Mouse (Mus musculus): ENCODE measurements at regions not wholly inside any gene's neighbourhood (a gene's known extent, or its start where the extent isn't known, plus 50 kb on each side); places are given as distances from the start of the nearest gene placed in this dataset.

DNA sequence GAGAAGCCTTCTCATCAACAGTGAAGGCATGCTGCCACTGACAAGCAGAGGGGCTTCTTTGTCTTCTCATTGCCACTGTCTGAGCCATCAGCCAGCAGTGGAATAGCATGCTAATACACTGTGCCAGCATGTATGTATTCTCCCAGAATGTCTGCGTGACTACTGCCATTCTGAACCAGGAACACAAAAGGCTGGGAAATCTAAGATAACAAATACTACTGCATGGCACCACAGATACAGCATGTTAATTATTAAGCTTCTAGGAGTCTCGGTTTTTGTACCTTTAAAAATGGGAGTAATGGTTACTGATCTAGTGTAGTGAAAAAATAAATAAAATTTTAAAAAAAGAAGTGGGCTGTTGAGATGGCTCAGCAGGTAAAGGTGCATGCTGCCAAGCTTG is 425.9 kb upstream of the Kif2a start:
- Histone ChIP-seq H3K36me3 (no peaks in the 10 kb centered on the region), H3K4me2 (replicated peaks) (no peak overlapping the region), H3K9ac (replicated peaks) (no peak overlapping the region), H3K27ac (replicated peaks) (no peak overlapping the region), H3K27me3 (no peaks in the 10 kb centered on the region), H3K9me3 (no peaks in the 10 kb centered on the region), H3K4me3 (no peak overlapping the region), H3K4me1 (peaks cover 8% of the 10 kb centered on the region; the same call in 1 of the 2 replicates)
- 62% methylated on average over 2 of the region's 2 CpGs for WGBS
- ATAC-seq (replicated peaks): no peak

DNA sequence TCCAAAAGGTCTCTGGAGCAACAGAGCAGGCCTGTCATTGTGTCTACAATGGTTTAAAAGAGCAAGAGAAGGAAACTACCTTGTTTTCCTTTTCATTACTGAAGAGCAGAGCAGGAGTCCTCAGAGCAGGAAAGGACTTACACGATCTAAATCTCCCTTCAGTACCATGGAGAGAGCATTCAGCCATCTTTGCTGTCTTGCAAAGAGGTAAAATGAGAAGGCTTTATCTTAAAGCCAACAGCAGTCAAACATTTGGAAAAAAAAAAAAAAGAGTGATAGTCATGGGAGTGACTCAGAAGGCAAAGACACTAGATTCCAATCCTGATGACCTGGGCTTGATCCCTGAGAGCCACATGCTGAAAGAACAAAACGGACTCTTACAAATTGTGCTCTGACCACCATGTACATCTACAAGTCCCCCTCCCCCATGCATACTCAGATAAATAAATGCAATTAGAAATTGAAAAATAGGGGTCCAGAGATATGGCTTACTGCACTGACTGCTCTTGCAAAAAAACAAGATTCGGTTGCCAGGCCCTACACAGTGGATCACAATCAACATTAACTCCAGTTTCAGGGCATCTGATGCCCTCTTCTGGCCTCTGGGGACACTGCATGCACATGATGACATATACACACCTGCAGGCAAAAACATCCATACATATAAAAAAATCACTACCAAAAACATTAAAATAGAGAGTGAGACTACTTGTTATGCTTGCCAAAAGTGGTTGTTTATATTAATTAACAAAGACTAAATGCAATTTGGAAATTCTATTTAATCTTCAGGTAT is 397.6 kb upstream of the Kif2a start:
- no peak overlapping the region for H3K27ac ChIP-seq (replicated peaks)
- no peaks in the 10 kb centered on the region for H3K36me3 ChIP-seq
- no peak overlapping the region for H3K9ac ChIP-seq (replicated peaks)
- no peaks in the 10 kb centered on the region for H3K4me1 ChIP-seq
- no peaks in the 10 kb centered on the region for H3K9me3 ChIP-seq
- no peak overlapping the region for H3K4me2 ChIP-seq (replicated peaks)
- H3K4me3 ChIP-seq: no peak overlapping the region
- no peak for ATAC-seq (replicated peaks)
- H3K27me3 ChIP-seq: no peaks in the 10 kb centered on the region
- WGBS: 88% methylated on average over 3 of the region's 3 CpGs

DNA sequence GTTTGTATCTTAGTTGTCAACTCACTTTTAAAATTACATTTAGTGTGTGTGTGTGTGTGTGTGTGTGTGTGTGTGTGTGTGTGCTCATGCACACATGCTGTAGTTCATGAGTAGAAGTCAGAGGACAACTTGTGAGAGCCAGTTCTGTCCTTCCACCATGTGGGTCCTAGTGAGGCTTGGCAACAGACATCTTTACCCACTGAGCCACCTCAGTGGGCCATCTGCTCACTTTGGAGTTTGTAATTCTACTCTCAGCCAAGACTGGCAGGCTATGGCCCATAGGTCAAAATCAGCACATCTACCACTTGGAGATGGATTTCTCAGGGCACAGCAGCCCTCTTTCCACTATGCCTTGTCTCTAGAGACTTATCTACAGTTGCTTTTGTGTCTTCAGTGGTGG is 388.3 kb upstream of the Kif2a start:
- no peak for ATAC-seq (replicated peaks)
- no peak overlapping the region for H3K27ac ChIP-seq (replicated peaks)
- peaks cover 18% of the 10 kb centered on the region for H3K4me1 ChIP-seq
- H3K9ac ChIP-seq (replicated peaks): no peak overlapping the region
- no peaks in the 10 kb centered on the region for H3K9me3 ChIP-seq
- no peak overlapping the region for H3K4me2 ChIP-seq (replicated peaks)
- no peaks in the 10 kb centered on the region for H3K27me3 ChIP-seq
- H3K36me3 ChIP-seq: no peaks in the 10 kb centered on the region
- H3K4me3 ChIP-seq: no peak overlapping the region

DNA sequence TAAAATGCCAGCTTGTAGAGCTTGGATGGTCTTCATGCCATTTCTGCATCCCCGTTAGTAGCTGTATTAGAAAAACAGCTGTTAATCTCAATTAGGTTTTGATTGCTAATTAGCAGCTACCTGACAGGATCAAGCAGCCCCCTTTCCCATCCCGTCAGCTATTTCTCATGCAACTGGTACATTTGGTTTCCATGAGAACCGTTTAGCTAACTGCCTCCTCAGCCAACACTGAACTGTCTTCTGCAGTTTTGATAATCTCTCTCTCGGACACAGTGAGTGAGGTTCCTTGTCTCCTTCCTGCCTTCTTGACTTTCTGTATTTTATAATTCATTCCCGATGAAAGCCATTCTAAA is 385.7 kb upstream of the Kif2a start:
- no peaks in the 10 kb centered on the region for H3K27me3 ChIP-seq
- peak overlapping the region; percentile 16; the same call in 1 of the 2 replicates for H3K4me2 ChIP-seq (replicated peaks)
- peak; percentile 65 for ATAC-seq (replicated peaks)
- WGBS: 13% methylated on average over 5 of the region's 5 CpGs
- H3K27ac ChIP-seq (replicated peaks): peak overlapping the region; percentile 69
- H3K4me1 ChIP-seq: peaks cover 18% of the 10 kb centered on the region
- H3K9me3 ChIP-seq: no peaks in the 10 kb centered on the region
- no peaks in the 10 kb centered on the region for H3K36me3 ChIP-seq
- no peak overlapping the region for H3K9ac ChIP-seq (replicated peaks)
- no peak overlapping the region for H3K4me3 ChIP-seq

DNA sequence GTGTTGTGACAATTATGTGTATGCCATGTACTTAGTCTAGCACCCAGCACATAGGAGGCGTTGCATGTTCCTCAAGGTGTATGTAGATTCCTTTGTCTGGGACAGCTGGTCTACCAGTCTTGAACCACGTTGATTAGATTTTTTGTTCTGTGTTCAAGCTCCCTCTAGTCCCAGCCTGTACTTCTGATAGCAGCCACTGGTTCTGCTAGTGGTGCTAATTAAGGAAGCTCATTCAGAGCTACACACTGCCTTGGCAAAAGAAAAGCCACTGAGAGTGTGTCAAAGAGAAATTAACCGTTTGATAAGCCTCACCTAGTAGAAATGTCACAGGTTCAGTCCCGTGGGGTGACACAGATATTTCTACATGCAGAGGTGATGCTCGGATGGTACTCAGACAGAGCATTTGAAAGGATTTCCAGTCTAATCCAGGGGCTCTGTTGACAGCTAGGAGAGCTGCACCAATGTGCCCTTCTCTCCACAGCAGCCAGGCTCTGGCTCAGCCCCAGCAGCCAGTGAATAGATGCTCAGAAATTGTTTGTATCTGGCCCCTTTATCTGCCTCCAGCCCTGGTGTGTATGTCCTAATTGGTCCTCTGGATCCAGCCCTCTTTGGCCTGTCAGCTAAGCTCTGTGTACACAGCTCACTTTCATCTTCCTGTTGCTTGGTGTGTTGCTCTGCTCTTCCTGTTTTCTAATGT is 385.2 kb upstream of the Kif2a start:
- H3K4me3 ChIP-seq: no peak overlapping the region
- peaks cover 18% of the 10 kb centered on the region for H3K4me1 ChIP-seq
- no peaks in the 10 kb centered on the region for H3K27me3 ChIP-seq
- peak overlapping the region; percentile 16; the same call in 1 of the 2 replicates for H3K4me2 ChIP-seq (replicated peaks)
- H3K9ac ChIP-seq (replicated peaks): no peak overlapping the region
- WGBS: 9% methylated on average over 5 of the region's 5 CpGs
- peak; percentile 96 for ATAC-seq (replicated peaks)
- peak overlapping the region; percentile 69 for H3K27ac ChIP-seq (replicated peaks)
- H3K36me3 ChIP-seq: no peaks in the 10 kb centered on the region
- H3K9me3 ChIP-seq: no peaks in the 10 kb centered on the region

DNA sequence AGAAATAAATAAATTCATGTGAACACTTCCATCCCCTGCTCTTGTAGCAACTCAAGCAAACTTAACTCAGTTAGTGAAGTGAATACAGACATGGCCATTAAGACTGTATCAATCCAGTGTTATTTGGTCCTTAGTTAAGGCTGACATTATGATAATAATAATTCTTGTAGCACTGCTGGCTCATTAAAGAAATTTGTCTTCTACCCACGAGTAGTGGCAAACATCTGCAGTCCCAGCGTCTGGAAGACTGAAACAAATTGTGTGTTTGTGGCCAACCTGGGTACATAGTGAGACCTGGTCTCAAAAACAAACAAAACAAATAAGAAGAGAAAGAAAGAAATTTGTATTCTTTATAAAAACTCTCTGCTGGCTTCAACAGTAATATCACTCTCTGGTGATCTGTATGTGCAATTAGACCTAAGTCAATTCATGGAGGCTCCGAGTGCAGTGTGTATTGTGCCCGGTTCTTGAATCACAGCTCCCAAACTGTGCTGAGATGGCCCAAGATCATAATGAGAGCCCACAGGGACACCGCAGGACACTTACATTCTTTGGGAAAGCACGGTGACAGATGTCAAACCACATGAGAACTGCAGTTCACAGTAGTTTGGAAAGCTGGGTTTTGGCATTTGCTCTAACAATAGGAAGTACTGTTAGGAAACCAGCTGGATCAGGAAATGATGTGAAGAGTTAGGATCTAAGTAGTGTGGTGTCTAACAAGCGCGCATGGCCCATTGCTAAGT is 376.9 kb upstream of the Kif2a start:
- Histone ChIP-seq H3K4me1 (no peaks in the 10 kb centered on the region), H3K27ac (replicated peaks) (no peak overlapping the region), H3K36me3 (no peaks in the 10 kb centered on the region), H3K9ac (replicated peaks) (no peak overlapping the region), H3K4me3 (no peak overlapping the region), H3K27me3 (no peaks in the 10 kb centered on the region), H3K4me2 (replicated peaks) (no peak overlapping the region), H3K9me3 (no peaks in the 10 kb centered on the region)
- WGBS: 58% methylated on average over 8 of the region's 8 CpGs
- ATAC-seq (replicated peaks): no peak

DNA sequence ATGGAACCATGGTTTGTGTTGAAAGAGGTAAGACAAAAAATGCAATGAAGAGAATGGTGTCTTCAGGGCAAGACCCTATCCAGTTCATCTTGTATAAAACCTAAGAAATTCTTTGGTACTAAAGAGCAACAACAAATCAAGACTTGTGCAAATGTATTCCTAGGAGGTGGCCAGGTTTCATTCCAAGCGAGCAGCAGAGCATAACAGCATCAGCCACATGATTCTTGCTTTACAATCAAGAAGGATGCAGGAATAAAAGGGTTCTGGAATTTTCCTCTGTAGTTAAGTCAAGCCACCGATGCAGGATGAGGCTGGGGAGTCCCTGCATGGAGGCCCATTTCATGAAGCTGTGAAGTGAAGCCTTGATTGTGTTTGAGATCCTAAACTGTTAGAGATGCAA is 374.1 kb upstream of the Kif2a start:
- no peak overlapping the region for H3K9ac ChIP-seq (replicated peaks)
- WGBS: 87% methylated on average over 2 of the region's 2 CpGs
- no peak overlapping the region for H3K27ac ChIP-seq (replicated peaks)
- ATAC-seq (replicated peaks): no peak
- no peaks in the 10 kb centered on the region for H3K27me3 ChIP-seq
- no peak overlapping the region for H3K4me3 ChIP-seq
- H3K4me1 ChIP-seq: no peaks in the 10 kb centered on the region
- no peaks in the 10 kb centered on the region for H3K9me3 ChIP-seq
- H3K4me2 ChIP-seq (replicated peaks): no peak overlapping the region
- H3K36me3 ChIP-seq: no peaks in the 10 kb centered on the region

DNA sequence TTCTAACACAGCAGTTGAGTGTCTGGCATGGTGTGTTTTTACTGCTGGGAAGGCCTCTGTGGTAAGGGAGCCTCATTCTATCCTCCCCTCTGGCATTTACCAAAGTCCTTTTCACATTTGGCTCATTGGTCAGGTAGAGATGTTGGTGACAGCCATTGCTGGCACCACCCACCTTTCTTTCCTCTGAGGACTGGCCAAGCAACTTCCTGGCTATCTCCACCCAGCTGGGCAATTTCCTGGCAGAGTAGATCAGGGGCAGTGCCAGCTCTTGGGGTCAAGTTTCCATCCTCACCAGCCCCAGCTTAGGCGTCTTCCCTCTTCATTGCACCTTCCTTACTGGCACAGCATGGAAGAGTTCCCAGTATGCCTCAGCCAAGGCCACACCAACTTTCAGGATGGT is 372.5 kb upstream of the Kif2a start:
- H3K9ac ChIP-seq (replicated peaks): no peak overlapping the region
- H3K27ac ChIP-seq (replicated peaks): no peak overlapping the region
- no peaks in the 10 kb centered on the region for H3K9me3 ChIP-seq
- H3K4me1 ChIP-seq: no peaks in the 10 kb centered on the region
- H3K27me3 ChIP-seq: no peaks in the 10 kb centered on the region
- no peak overlapping the region for H3K4me3 ChIP-seq
- 90% methylated on average over 1 of the region's 1 CpGs for WGBS
- no peaks in the 10 kb centered on the region for H3K36me3 ChIP-seq
- ATAC-seq (replicated peaks): no peak
- H3K4me2 ChIP-seq (replicated peaks): no peak overlapping the region

DNA sequence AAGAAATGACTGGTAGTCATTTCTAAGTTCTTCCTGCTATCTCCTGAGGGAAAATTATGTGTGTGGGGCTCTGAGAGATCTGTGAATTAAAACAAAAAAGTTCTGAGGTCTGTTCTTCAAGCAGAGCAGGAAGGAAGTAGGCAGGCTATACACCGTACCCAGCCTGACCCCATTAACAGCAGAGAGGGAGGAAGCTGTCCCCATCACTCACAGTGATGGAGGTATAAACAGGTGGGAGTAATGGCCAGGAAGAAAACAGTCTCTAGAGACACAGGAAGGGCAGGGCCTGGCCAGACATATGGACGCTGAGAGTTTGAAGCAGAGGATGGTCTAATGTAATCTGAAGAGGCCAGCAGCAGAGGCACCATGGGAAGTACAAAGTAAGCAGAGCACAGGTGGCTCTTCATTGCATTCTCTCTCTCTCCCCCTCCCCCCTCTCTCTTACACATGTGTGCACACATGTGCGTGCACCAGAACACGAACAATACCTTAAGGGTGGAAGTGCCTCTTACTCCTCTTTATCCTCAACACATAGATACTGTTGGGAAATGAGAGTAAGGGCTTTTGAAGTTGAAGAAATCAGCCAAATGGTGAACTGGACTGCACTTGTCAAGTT is 367.7 kb upstream of the Kif2a start:
- H3K9ac ChIP-seq (replicated peaks): no peak overlapping the region
- H3K27ac ChIP-seq (replicated peaks): no peak overlapping the region
- H3K4me3 ChIP-seq: no peak overlapping the region
- 94% methylated on average over 4 of the region's 4 CpGs for WGBS
- H3K27me3 ChIP-seq: no peaks in the 10 kb centered on the region
- no peaks in the 10 kb centered on the region for H3K4me1 ChIP-seq
- H3K9me3 ChIP-seq: no peaks in the 10 kb centered on the region
- no peak overlapping the region for H3K4me2 ChIP-seq (replicated peaks)
- no peak for ATAC-seq (replicated peaks)
- no peaks in the 10 kb centered on the region for H3K36me3 ChIP-seq

DNA sequence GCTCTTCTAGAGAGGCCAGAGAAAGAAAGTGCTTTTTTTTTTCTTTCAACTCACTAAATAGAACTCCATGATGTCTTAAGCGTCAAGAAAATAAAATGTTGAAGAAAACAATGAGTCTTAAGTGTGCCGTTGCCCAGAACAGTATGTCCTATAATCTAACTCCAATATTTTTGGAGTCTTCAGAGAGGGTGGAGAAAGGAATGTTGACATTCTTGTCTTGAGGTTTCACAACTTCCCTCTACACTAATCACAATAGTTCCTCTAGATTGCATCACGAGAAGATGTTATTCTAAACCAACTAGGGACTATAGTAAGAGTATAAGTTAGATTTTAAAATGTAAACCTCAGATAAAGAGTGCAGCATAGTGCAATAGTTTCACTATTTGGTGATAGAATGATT is 367.1 kb upstream of the Kif2a start:
- no peaks in the 10 kb centered on the region for H3K9me3 ChIP-seq
- H3K9ac ChIP-seq (replicated peaks): no peak overlapping the region
- H3K4me2 ChIP-seq (replicated peaks): no peak overlapping the region
- H3K27me3 ChIP-seq: no peaks in the 10 kb centered on the region
- ATAC-seq (replicated peaks): no peak
- H3K4me3 ChIP-seq: no peak overlapping the region
- no peak overlapping the region for H3K27ac ChIP-seq (replicated peaks)
- 91% methylated on average over 3 of the region's 3 CpGs for WGBS
- no peaks in the 10 kb centered on the region for H3K36me3 ChIP-seq
- no peaks in the 10 kb centered on the region for H3K4me1 ChIP-seq

DNA sequence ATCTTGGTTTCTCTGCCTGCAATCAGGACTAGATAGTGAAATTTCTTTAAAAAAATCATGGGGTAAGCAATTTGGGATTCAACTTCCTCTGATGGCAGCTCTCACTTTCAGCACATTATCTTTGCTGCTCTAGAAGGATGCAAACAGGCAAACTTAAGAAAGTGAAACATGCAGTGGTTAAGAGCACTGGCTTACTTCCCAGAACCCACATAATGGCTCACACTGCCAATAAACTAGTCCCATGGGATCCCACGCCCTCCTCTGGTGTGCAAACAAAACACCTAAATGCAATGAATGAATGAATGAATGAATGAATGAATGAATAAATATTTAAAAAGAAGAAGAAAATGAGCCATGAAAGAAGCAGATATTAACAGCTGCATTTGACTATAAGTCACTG is 356.1 kb upstream of the Kif2a start:
- H3K4me1 ChIP-seq: no peaks in the 10 kb centered on the region
- H3K9me3 ChIP-seq: no peaks in the 10 kb centered on the region
- H3K4me2 ChIP-seq (replicated peaks): no peak overlapping the region
- H3K4me3 ChIP-seq: no peak overlapping the region
- no peak for ATAC-seq (replicated peaks)
- H3K27me3 ChIP-seq: no peaks in the 10 kb centered on the region
- H3K9ac ChIP-seq (replicated peaks): no peak overlapping the region
- 69% methylated on average over 1 of the region's 1 CpGs for WGBS
- H3K27ac ChIP-seq (replicated peaks): no peak overlapping the region
- no peaks in the 10 kb centered on the region for H3K36me3 ChIP-seq

DNA sequence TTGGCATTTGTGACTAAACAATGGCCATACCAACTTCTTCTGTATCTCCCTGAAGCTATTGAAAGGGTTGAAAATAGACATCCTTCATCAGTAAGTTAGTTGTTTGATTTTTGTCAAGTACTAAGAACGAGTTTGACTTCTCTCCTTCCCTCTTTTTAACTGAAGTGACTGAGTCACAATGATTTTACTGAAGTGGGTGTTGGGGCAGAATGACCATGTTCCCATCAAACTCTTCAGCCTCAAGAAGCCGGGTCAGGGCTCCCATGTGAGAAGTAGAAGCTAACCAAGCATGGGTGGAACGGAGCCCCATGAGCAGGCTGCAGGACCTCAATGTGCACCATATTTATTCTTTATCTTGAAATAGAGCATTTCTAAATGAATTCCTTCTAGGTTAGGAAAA is 350.7 kb upstream of the Kif2a start:
- Histone ChIP-seq H3K27ac (replicated peaks) (no peak overlapping the region), H3K9me3 (no peaks in the 10 kb centered on the region), H3K27me3 (no peaks in the 10 kb centered on the region), H3K4me3 (no peak overlapping the region), H3K4me2 (replicated peaks) (no peak overlapping the region), H3K4me1 (no peaks in the 10 kb centered on the region), H3K36me3 (no peaks in the 10 kb centered on the region), H3K9ac (replicated peaks) (no peak overlapping the region)
- WGBS: 85% methylated on average over 3 of the region's 3 CpGs
- ATAC-seq (replicated peaks): no peak
